Mouse (Mus musculus): ENCODE measurements around the gene Eif2d.

The Eif2d gene

GRCm38 (mm10) chr1:131184253-131184955, 31.4 kb downstream of the Eif2d start:
- DNase-seq (ENCODE audit: low read depth, low spot score): no peak

- no peak for DNase-seq (ENCODE audit: low read depth, low spot score)
These were observed 32.1 kb downstream of the Eif2d start for GRCm38 (mm10) chr1:131184956-131185660.

- no peak for DNase-seq (ENCODE audit: low read depth, low spot score)
These were observed 33.0 kb downstream of the Eif2d start for GRCm38 (mm10) chr1:131185821-131186506.

DNA sequence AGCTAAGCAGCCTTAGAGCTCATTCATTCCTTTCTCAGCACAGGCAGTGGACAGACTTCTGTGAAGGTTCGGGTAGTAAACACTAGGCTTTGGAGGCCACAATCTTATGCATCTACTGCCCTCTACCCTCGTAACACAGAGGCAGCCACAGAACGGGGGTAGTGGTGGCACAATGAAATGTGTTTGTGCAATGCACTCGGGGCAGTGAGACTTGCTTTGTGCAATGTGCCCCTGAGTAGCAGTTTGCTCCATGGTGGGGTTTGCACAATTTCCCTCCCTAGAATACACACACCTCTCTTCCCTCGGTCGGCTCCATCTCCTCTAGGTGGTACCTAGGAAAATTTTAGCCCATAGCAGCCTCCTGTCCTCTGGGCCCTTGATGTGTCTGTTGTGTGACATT, 34.0 kb downstream of the Eif2d start:
- DNase-seq (ENCODE audit: low read depth, low spot score): no peak

GRCm38 (mm10) chr1:131187856-131188255, 34.9 kb downstream of the Eif2d start:
- no peak for DNase-seq (ENCODE audit: low read depth, low spot score)

- no peak for DNase-seq (ENCODE audit: low read depth, low spot score)
These were observed 35.7 kb downstream of the Eif2d start for GRCm38 (mm10) chr1:131188655-131189054.

DNA sequence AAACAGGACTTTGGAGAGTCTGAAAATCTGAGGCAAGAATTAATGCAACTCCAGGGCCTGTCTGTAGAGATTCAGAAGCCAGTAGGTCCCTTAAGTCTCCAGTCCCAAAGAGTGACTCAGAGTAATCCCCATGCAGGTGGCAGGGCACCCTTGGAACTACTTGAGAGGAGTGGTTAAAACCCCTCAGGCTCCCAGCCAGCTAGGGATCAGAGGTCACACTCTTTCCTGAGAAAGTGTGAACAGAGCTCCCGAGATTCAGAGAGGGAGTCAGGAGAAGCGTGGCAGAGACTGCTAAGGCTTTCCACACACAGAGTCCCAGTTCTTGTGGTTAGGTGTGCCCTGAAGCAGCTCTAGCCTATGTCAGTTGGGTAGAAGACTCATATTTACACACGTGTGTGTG, 40.8 kb downstream of the Eif2d start:
- no peak for DNase-seq (ENCODE audit: low read depth, low spot score)

DNA sequence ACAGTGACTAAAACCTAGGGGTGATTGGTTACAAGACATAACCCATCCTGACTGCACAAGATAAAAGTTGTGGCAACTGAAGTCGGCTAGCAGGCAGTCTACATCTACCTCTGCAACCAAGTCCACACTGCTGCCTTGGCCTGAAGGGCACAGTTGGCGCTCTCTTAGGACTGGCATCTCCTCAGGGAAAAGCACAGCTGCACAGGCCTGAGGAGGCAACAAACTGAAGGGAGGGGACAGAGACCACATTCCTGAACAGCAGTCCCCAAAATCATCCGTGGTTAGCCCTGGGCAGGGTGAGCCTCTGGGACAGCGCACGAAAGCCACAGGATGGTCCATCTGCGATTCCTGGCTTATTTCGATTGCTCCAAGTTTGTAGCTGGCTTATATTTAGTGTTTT, 42.7 kb downstream of the Eif2d start:
- DNase-seq (ENCODE audit: low read depth, low spot score): no peak

- no peak for DNase-seq (ENCODE audit: low read depth, low spot score)
These were observed 43.1 kb downstream of the Eif2d start for GRCm38 (mm10) chr1:131196107-131196506.

GRCm38 (mm10) chr1:131198417-131198960, 45.5 kb downstream of the Eif2d start:
- DNase-seq (ENCODE audit: low read depth, low spot score): no peak

- DNase-seq (ENCODE audit: low read depth, low spot score): no peak
These were observed 46.3 kb downstream of the Eif2d start for GRCm38 (mm10) chr1:131199118-131199821.

DNA sequence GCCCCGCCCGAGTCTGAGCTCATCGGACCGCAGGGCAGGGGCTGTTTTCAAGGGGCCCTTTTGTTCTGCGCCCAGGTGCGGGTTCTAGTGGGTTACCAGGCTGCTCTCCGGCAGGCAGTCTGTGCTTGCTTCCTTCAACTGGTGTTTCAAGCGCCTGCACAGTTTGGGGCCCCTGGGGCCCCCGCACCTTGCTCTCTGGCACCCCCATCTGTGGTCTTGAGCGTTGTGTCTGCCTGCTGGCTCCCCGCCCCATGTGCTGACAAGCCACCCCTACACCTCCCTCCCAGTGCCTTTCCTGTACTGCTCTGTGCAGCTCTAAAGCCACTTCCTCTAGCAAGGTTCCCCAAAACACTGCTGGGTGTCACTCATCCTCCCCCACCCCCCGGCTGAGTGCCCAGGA, 47.0 kb downstream of the Eif2d start:
- DNase-seq (ENCODE audit: low read depth, low spot score): no peak

- no peak for DNase-seq (ENCODE audit: low read depth, low spot score)
These were observed 47.6 kb downstream of the Eif2d start for GRCm38 (mm10) chr1:131200588-131200987.

DNA sequence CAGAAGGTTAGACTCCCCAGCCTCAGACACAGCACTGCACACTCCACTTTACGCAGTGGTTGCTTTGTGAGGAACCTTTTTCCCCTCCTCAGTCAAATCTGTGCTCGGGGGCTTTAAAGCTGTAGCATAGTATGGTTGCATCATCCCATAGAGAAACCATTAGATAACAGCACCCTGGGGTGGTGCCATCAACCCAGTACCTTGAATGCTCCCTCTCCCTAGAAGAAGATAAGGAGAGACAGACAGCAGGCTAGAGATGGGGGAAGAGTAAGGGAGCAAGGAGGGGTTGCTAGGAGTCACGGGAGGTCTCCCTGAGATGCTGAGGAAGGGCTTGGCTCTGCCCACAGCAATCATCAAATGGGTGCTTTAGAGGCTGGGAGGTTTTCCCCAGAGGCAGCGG, 48.4 kb downstream of the Eif2d start:
- no peak for DNase-seq (ENCODE audit: low read depth, low spot score)

GRCm38 (mm10) chr1:131204461-131204860, 51.5 kb downstream of the Eif2d start:
- DNase-seq (ENCODE audit: low read depth, low spot score): no peak

GRCm38 (mm10) chr1:131206342-131206741, 53.4 kb downstream of the Eif2d start:
- DNase-seq (ENCODE audit: low read depth, low spot score): no peak

DNA sequence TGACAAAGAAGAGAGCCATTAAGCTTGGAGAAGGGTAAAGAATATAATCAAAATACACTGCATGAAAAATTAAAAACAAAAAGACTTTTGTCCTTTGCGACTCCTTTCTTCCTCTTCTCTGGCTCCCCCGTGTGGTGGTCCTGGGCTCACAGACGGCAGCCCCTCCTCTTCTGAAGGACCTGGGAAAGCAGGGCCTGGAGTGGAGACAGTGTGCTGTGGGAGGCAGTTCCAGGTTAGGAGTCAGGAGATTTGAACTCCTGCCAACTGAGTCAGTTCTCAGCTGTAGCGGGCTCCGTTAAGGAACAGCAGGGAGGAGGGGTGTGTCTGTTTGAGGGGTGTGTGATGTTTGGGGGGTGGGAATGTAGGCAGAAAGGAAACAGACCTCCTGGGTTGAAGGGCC, 54.5 kb downstream of the Eif2d start:
- DNase-seq (ENCODE audit: low read depth, low spot score): no peak

DNA sequence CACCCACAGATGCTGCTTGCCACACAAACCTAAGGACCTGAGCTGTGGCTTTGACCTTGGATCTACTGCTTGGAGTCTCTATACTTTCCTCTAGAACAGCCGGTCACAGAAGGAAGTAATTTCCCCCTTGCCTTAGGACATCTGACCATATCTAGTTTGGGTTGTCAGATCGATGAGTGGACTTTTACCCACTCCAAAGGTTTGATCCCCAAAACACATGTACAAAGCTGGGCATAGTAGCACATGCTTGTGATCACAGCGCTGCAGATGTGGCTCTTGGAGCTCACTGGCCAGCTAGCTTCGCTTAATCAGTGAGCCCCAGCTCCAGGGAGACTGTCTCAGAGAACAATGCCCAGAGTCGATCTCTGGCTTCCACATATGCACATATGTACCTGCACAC, 55.1 kb downstream of the Eif2d start:
- DNase-seq (ENCODE audit: low read depth, low spot score): no peak

- no peak for DNase-seq (ENCODE audit: low read depth, low spot score)
These were observed 55.8 kb downstream of the Eif2d start for GRCm38 (mm10) chr1:131208800-131209199.

DNA sequence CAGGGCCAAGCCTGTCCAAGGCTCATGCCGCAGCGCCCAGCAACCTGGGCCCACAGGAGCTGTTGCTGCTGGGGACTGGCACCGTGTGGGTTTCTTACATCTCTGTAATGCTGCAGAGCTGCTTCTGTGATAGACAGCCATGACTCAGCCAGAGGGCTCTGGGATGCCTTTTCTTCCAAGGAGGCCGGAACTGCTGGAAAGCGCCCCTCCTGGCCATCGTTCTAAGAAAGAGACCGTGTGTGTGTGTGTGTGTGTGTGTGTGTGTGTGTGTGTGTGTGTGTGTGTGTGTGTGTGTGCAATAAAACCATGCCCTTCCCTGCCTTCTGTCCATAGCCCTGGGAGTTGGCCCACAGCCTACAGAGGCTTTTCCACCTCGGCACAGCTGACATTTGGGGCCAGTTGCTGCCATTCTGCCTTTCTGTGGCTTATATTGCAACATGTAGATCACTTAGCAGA, 57.0 kb downstream of the Eif2d start:
- DNase-seq (ENCODE audit: low read depth, low spot score): no peak

GRCm38 (mm10) chr1:131211655-131212054, 58.7 kb downstream of the Eif2d start:
- no peak for DNase-seq (ENCODE audit: low read depth, low spot score)

DNA sequence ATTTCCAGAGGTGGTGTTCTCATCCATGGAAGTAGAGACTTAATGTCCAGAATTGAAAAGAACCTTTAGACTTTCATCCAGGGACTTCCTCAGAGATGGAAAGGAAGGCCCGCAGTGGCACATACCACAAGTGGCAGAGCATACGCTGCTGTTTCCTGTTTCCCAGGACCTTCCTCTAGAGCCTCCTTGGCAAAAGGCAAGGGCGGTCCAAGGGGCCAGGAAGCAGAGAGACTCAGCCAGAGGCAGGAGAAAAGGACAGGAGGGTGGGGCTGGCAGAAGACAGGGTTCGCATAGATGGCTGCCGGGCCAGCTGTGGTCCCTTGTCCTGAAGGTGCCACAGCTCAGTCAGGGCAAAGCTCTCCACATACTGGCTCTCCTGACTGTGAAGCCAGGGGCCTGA, 60.0 kb downstream of the Eif2d start:
- no peak for DNase-seq (ENCODE audit: low read depth, low spot score)

Data from brain, embryonic 18.5 days (tissue).